Mouse (Mus musculus) neutrophil, adult 5-6 weeks (primary cell): ENCODE results near the gene Idh2. TPM values are rescaled to one million over a fixed set of nuclear protein-coding genes. Genes with fewer than 3 reads are reported as not detected.

Experiments
- ATAC-seq: fragments of 151-379, 151-347 bp; 2 replicates; pipeline ENCODE4 v1.8.0; 2017; ENCODE audit warnings: mild to moderate bottlenecking, moderate TSS enrichment; ENCODE audit not compliant: insufficient number of reproducible peaks, poor library complexity, low FRiP score, severe bottlenecking; ENCODE audit errors: extremely low read depth
- total RNA-seq: library from RNA; stranded (forward); fragments of 200-1000 nt; gene quantifications from 2 replicates; pipeline ENCODE4 v1.2.3, GENCODE M21; 2017

Gene Idh2
- total RNA-seq, 1 experiment from 2014 or later, result 18.0 TPM

DNA sequence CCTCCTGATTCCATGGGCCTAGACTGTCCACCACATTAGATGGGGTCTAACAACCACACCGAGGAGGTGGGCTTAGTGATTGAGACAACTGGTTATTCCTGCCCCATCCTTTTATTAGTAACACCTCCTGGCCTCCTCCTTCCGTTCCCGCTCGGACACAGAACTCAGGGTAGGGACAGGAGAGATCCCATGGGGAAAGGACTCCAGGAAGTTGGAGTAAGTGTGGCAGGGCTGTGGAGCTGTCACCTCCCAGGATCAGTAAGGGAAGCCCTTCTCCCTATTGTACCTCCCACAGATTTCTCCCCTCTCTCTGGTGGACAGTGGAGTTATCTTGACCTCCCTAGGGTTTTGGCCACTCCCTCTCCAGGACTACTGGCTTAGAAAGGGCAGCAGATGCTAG is 68.2 kb downstream of the Idh2 start:
- no peak for ATAC-seq

Other genes with a start within 250 kb of the Idh2 start
- gene Ap3s2, start 194.7 kb downstream of the Idh2 start, total RNA-seq, result 5.0 and 5.9 TPM in 2 replicates
- gene Arpin, start 180.0 kb downstream of the Idh2 start, total RNA-seq, result not detected in 2 replicates
- gene Zfp710, start 90.6 kb downstream of the Idh2 start, total RNA-seq, result 64.9 and 67.2 TPM in 2 replicates
- gene Sema4b, start 71.4 kb upstream of the Idh2 start, total RNA-seq, result 41.3 and 42.9 TPM in 2 replicates
- 72.9 and 88.3 TPM in 2 replicates for gene Cib1, start 117.4 kb upstream of the Idh2 start, total RNA-seq
- 3.4 and 4.9 TPM in 2 replicates for gene Gdpgp1, start 117.5 kb upstream of the Idh2 start, total RNA-seq
- 0.61 and 2.7 TPM in 2 replicates for gene Ttll13, start 131.0 kb upstream of the Idh2 start, total RNA-seq
- 33.8 and 39.5 TPM in 2 replicates for gene Ngrn, start 145.8 kb upstream of the Idh2 start, total RNA-seq
- 21.1 and 26.4 TPM in 2 replicates for gene Vps33b, start 154.3 kb upstream of the Idh2 start, total RNA-seq
- gene Prc1, start 179.1 kb upstream of the Idh2 start, total RNA-seq, result 5.7 and 6.1 TPM in 2 replicates
- gene Rccd1, start 209.1 kb upstream of the Idh2 start, total RNA-seq, result 23.1 and 27.9 TPM in 2 replicates
- gene Unc45a, start 225.6 kb upstream of the Idh2 start, total RNA-seq, result 44.4 and 48.0 TPM in 2 replicates
- 6.6 and 19.4 TPM in 2 replicates for gene Hddc3, start 227.7 kb upstream of the Idh2 start, total RNA-seq